7 mouse cellular contexts compared by ENCODE assay signal in genomic region chr1:192598380-192598779, GRCm38 (mm10).
DNase-seq lines count a peak whose midpoint lies in the region; ATAC-seq and TF ChIP-seq lines count a peak whose summit lies in the region.

No protein-coding gene starts in this region.

- peak; percentile 71 for ATAC-seq in midbrain, postnatal 0 days (ENCODE audit: low FRiP score)

- no peak overlapping the region for H3K27ac ChIP-seq in midbrain, postnatal 0 days (ENCODE audit: low read depth, low read length)

- no peaks in the 10 kb centered on the region for H3K4me1 ChIP-seq in midbrain, postnatal 0 days (ENCODE audit: insufficient read depth, low read length)

- no peaks in the 10 kb centered on the region for H3K27me3 ChIP-seq in midbrain, postnatal 0 days (ENCODE audit: insufficient read depth, low read length)

- no peak overlapping the region for H3K4me2 ChIP-seq in midbrain, postnatal 0 days (ENCODE audit: low read depth, low read length, poor library complexity, severe bottlenecking)

- peak; percentile 88 for TF ChIP-seq CTCF in midbrain, postnatal 0 days (IDR thresholded peaks at IDR 0.05)

- no peak overlapping the region for H3K4me3 ChIP-seq in midbrain, postnatal 0 days (ENCODE audit: low read depth, low read length)

- peak; percentile 84 for DNase-seq in adrenal gland, postnatal 25 days
- peak; percentile 59 for DNase-seq in embryo, embryonic 11.5 days (ENCODE audit: low read depth, low spot score)
- DNase-seq in gastrocnemius, postnatal 36 days = peak; percentile 40 to 57
- peak; percentile 82 for DNase-seq in kidney, adult 18-20 months
- peak; percentile 85 to 89 for DNase-seq in left cerebral cortex, postnatal 36 days (ENCODE audit: low spot score in 2 of 2)
- DNase-seq in midbrain, postnatal 0 days (ENCODE audit: low spot score) = peak; percentile 87
- DNase-seq in spleen, postnatal 36 days (ENCODE audit: low spot score in 2 of 2) = peak; percentile 23 to 40

- 36% methylated on average over 2 of the region's 2 CpGs for WGBS in midbrain, postnatal 0 days

- intact Hi-C loops in gastrocnemius, postnatal 36 days (cut with DNase I) = loop anchor here (2.0 to 5.0 kb wide), 3 partner anchors 114 to 408 kb away; partner anchors contain the start of gene Kcnh1
- intact Hi-C loops in left cerebral cortex, postnatal 36 days (cut with DNase I) = loop anchor here (2.0 kb wide), 1 partner anchor 112 kb away; no protein-coding TSS in a partner anchor

- no peaks in the 10 kb centered on the region for H3K36me3 ChIP-seq in midbrain, postnatal 0 days (ENCODE audit: insufficient read depth, low read length)

- no peak overlapping the region for H3K9ac ChIP-seq in midbrain, postnatal 0 days (replicated peaks; ENCODE audit: low read length, poor library complexity, severe bottlenecking)

- no peaks in the 10 kb centered on the region for H3K9me3 ChIP-seq in midbrain, postnatal 0 days (ENCODE audit: low read length)

Comparison
In these comparisons a context has a peak if more than half of its experiments do, and no peak if none do; other contexts are left out.
1. DNase-seq: peak in every context shown above with its lines; median percentile 87 in left cerebral cortex, postnatal 36 days; 87 in midbrain, postnatal 0 days; 84 in adrenal gland, postnatal 25 days; 82 in kidney, adult 18-20 months; 59 in embryo, embryonic 11.5 days; 48 in gastrocnemius, postnatal 36 days; 32 in spleen, postnatal 36 days.